Mouse (Mus musculus) kidney, adult 10 weeks (tissue): ENCODE results near the gene 1700020N01Rik. TPM values are rescaled to one million over a fixed set of nuclear protein-coding genes. Genes with fewer than 3 reads are reported as not detected.

Experiments
- polyA plus RNA-seq: library from polyadenylated mRNA; stranded (reverse); fragments of 350-450 nt; fragmentation: Illumina TruSeq; extraction: RNeasy Lipid Tissue Mini Kit (QIAGEN cat#74804); gene quantifications from one replicate; pipeline ENCODE4 v1.2.3, GENCODE M21; 2014; ENCODE audit warnings: low read depth, low replicate concordance

Gene 1700020N01Rik
- polyA plus RNA-seq, result 1.5 TPM

DNA sequence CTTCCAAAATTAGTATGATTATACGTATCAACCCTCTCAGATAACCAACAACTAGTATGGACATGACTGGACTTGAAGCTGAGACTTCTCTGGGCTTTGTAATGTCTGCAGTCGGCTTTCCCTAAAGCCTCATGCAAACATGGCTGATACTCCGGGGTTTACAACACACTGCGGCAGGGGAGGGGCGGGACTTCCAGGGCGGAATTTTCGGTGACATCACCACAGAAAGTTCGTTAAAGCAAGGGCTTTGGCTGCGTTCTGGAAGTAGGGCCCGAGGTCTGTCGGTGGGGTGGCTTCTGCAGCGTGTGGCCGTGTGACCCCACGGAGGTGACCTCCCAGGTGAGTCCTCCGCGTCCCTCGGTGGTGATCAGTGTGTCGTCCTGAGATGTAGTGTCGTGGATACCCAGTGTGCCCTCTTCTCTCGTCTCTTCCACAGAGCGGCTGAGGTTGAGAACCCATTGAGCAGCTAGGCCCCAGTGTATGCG lies at the start of gene 1700020N01Rik:
Gene 1700020N01Rik, plus strand, starts transcription at position 250 of the 485 bp plus-strand sequence.

Other genes with a start within 250 kb of the 1700020N01Rik start
- 209 TPM for gene Aldh8a1, start 215.9 kb upstream of the 1700020N01Rik start, polyA plus RNA-seq